Mouse (Mus musculus) layer of hippocampus, adult 9-10 months (tissue): Measurements from ENCODE around the gene Ubxn4.
"Not testable (repeated sequence)": the region's sequence is repeated elsewhere in the genome, so short reads cannot be mapped to it uniquely, and the experiment has no call there.

Experiments
- DNase-seq: peaks from one replicate; pipeline ENCODE4 v3.0.0; 2022; ENCODE audit warnings: low spot score

The Ubxn4 gene

GRCm38 (mm10) chr1:128314665-128315064 is 70.9 kb downstream of the Ubxn4 start:
- DNase-seq: no peak

DNA sequence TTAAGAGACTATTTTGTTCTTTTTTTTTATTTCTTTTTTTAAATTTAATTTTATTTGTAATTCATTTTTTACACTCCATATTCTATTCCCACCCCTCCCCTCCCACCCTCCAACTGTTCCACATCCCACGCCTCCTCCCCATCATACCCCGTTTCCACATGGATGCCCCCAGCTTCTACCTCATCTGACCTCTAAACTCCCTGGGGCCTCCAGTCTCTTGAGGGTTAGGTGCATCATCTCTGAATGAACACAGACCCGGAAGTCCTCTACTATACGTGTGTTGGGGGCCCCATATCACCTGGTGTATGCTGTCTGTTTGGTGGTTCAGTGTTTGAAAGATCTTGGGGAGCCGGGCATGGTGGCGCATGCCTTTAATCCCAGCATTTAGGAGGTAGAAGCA is 75.5 kb downstream of the Ubxn4 start:
- DNase-seq: not testable (repeated sequence)

DNA sequence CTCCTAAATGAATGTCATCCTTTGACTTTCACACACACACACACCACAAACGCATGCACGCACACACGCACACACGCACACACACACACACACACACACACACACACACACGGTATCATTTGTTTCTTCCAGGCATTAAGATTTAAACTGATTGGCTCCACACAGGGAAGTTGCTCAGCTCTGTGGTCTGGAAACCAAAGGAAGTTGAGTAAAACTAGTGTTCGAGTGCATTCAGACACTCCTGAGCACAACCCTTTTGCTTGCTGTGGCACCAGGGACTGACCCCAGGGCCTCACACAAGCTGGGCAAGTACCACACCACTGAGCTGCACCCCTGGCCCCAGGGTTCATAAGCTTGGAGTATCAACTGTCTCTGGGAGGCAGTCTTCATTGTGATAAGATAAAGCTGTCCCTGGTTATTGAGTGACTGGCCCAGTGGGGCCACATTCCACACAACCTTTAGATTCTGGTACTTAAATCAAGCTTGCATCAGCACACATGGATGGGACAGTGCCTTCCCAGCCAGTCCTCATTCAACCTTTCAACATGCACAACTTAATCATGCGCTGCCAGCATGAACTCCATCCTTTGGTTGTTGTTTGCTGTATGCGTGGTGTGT is 79.4 kb downstream of the Ubxn4 start:
- DNase-seq: no peak

- no peak for DNase-seq
These were observed 81.0 kb downstream of the Ubxn4 start for GRCm38 (mm10) chr1:128324776-128325175.

DNA sequence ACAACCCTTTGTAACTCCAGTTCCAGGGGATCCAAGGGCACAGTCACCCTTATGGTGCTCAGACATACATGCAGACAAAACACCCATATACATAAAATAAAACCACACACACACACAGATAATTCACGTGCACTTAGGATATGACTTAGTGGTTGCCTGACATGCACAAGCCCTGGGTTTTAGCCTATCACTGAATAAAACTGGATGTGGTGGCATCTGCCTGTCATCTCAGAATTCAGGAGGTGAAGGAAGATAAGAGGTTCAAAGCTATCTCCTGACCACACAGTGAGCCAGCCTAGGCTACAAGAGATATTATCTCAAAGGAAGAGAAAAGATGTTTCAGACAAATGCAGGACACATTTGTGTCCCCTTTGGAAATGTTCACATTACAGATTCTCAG is 83.4 kb downstream of the Ubxn4 start:
- no peak for DNase-seq

GRCm38 (mm10) chr1:128328218-128328617 is 84.5 kb downstream of the Ubxn4 start, which contains the start of gene Lct:
Gene Lct (minus strand): TSS chr1:128328318.
- no peak for DNase-seq
